Mouse (Mus musculus) heart, adult 18-20 months (tissue): ENCODE measurements around the gene Stk24. TPM values are rescaled to one million over a fixed set of nuclear protein-coding genes. Genes with fewer than 3 reads are reported as not detected.

Source experiments
- DNase-seq, 2 experiments: peaks; one replicate each; pipeline ENCODE4 v3.0.0; 2021 to 2022; ENCODE audit warnings: mixed read lengths in 1 of 2
- total RNA-seq, 2 experiments: library from RNA; stranded (reverse); gene quantifications; 2 replicates each; pipeline ENCODE4 v1.2.3; 2021

Stk24 gene
- total RNA-seq, 2 experiments from 2014 or later, result 71.3 to 77.6 TPM

DNA sequence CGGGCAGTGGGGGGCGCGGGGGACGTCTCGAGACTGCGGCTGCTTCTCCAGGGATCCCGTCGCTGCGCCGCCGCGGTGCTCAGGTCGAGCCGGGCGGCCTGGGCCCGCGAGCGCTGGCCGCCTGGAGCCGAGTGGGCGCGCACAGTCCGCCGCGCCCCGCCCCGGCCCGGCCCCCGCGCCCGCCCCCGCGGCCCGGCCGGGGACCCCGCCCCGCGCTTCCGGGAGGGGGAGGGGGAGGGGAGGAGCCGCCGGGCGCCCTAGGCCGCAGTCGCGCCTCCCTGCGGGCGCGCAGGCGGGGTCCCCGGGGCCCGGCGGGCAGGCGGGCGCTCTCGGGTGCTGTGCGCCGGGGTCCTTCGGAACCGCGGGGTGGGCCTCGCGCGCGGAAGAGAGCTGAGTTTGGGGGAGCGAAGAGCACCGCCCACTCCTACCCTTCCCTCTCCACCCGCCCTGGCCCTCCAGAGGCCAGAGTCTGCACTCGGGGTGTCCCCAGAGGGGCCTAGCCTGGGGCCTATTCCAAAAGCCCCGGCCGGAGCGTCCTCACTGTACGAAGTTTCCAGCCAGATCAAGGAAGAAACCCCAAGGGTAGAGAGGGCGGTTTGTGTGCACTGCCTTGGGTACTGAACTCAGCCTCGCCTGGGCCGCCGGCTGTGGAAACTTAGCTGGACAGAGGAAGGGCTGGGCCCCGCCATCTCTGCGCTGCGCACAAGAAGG lies 540 bp downstream of the Stk24 start:
- DNase-seq, result peak; percentile 87 to 91

DNA sequence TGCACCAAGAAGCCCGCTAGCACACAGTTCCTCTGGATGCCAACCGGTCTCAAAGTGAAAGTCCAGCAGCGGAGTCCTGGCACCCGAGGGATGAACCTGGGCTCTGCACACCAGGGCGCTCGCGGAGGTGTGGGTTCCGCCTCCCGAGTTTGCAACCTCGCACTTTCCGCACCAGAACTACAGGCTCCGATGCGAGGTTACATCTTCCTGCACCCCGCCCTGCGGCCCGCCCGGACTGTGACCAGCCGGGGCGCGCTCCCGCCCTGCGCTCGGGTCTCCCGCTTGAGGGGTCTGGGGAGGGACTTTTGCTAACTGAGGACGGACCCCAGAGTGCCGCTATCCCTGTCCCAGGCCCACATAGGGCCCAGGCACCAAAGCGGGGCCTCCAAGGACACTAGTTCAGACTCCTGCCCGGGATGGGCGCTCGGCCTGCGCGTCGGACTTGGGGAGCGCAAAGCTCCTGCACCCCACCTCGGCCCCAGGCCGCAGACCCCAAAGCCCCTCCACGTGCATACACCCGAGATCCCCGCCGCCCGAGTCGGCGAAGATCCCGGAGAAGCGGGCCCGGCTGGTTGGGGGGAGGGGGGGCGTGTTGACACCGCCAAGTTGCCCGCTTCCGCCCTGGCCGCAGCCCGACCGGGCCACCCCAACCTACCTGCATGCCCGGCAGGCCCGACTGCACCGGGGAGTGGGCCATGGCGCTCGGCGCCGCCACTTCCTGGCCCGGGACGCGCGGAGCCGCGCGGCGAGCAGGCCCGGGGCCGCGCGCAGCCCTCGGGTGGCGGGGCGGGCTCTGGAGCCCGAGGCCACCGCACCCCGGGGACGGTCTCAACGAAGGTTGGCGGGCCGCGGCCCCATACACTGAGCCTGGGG lies 1.3 kb downstream of the Stk24 start:
- DNase-seq, result peak; percentile 77 to 79

- peak in 1 of 2 experiments; percentile 20 for DNase-seq
These were observed 3.2 kb downstream of the Stk24 start for GRCm38 (mm10) chr14:121376566-121376965.

GRCm38 (mm10) chr14:121373901-121374300 lies 5.9 kb downstream of the Stk24 start:
- DNase-seq, result no peak

GRCm38 (mm10) chr14:121373020-121373419 lies 6.8 kb downstream of the Stk24 start:
- no peak for DNase-seq

GRCm38 (mm10) chr14:121371911-121372820 lies 7.6 kb downstream of the Stk24 start:
- no peak for DNase-seq

- DNase-seq, result no peak
These were observed 10.4 kb downstream of the Stk24 start for GRCm38 (mm10) chr14:121369385-121369784.

GRCm38 (mm10) chr14:121368108-121368705 lies 11.6 kb downstream of the Stk24 start:
- no peak for DNase-seq

GRCm38 (mm10) chr14:121365991-121366728 lies 13.7 kb downstream of the Stk24 start:
- DNase-seq, result peak in 1 of 2 experiments; percentile 48

DNA sequence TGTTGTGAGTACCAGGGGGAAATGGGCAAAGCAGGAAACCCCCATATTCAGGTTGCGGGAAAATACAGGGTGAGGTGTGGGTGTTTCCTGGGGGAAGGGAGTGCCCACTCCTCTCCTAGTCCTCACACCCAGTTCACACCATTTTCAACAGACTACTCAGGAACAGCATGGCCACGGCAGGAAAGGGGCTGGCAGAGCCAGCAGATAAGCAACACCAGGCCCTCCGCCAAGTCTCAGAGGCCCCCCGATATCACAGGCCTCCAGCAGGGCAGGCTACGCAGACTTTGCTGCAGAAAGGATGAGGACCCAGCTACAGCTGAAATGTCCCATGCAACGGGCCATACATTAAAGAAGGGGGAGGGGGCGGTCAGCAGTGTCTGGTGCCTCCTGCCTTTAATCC lies 14.4 kb downstream of the Stk24 start:
- peak in 1 of 2 experiments; percentile 63 for DNase-seq

DNA sequence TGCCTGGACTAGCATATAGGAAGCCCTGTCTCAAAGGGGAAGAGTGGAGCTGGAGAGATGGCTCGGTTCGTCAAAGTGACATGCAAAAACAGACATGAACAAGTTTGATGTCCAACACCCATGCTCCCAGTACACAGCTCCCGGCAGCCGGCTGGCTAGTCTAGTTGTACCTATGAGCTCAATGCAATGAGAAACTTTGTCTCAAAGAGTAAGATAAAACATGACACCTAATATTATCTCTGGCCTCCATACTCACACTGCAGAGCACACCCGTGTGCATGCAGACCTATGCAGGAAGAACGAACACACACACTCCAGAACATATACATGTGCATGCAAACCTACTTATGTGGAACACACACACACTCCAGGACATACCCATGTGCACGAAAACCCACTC lies 15.5 kb downstream of the Stk24 start:
- DNase-seq, result no peak

GRCm38 (mm10) chr14:121361319-121362114 lies 18.3 kb downstream of the Stk24 start:
- DNase-seq, result peak; percentile 91 to 94

GRCm38 (mm10) chr14:121359850-121360249 lies 20.0 kb downstream of the Stk24 start:
- no peak for DNase-seq

DNA sequence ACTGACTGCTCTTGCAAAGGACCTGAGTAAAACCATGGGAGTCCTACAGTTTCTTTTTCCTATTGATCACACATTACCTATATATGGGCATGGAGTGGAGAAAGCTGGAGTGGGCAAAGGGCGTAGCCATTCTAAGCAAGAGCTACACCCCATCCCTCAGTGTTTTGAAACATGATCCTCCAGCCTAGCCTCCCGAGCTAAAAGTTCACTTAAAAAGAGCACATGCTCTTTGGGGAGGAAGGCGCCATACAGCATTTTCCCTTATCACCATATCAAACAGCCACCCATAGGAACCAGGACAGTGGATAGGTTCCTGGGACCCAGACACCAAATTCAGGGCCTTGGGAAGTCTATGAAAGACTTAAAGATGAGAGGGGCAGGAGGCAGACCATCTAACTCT lies 20.8 kb downstream of the Stk24 start:
- DNase-seq, result no peak

- no peak for DNase-seq
These were observed 21.5 kb downstream of the Stk24 start for GRCm38 (mm10) chr14:121358327-121358726.

GRCm38 (mm10) chr14:121356336-121356862 lies 23.4 kb downstream of the Stk24 start:
- DNase-seq, result no peak

GRCm38 (mm10) chr14:121355732-121356131 lies 24.1 kb downstream of the Stk24 start:
- DNase-seq, result no peak

- no peak for DNase-seq
These were observed 26.0 kb downstream of the Stk24 start for GRCm38 (mm10) chr14:121353648-121354377.

- DNase-seq, result no peak
These were observed 27.1 kb downstream of the Stk24 start for GRCm38 (mm10) chr14:121352744-121353143.
